Mouse (Mus musculus) embryonic facial prominence, embryonic 14.5 days (tissue): ENCODE measurements around the gene Creb1. TPM values are rescaled to one million over a fixed set of nuclear protein-coding genes. Genes with fewer than 3 reads are reported as not detected.
"Not testable (repeated sequence)": the region's sequence is repeated elsewhere in the genome, so short reads cannot be mapped to it uniquely, and the experiment has no call there.

Source experiments
- ATAC-seq: fragments of 200-750 bp; cut with Nextera tagmentation; 2 replicates; pipeline ENCODE4 v1.8.0; 2017; ENCODE audit warnings: low read depth, moderate number of reproducible peaks, moderate TSS enrichment
- DNase-seq: peaks from one replicate; pipeline ENCODE4 v3.0.0-alpha.2; 2015; ENCODE audit warnings: low spot score
- H3K27ac ChIP-seq: fragments of 300-500 bp; sonication (generic); replicated peaks from 2 replicates; pipeline ENCODE4 v1.5.1; 2014; ENCODE audit warnings: low read depth, mild to moderate bottlenecking, low read length, moderate library complexity
- H3K27me3 ChIP-seq: fragments of 300-500 bp; sonication (generic); replicated peaks from 2 replicates; pipeline ENCODE4 v1.6.1; 2014; ENCODE audit warnings: low read length; ENCODE audit not compliant: control insufficient read depth, insufficient read depth
- H3K36me3 ChIP-seq: fragments of 300-500 bp; sonication (generic); 2 replicates; pipeline ENCODE4 v1.6.1; 2014; ENCODE audit warnings: low read length, mixed read lengths; ENCODE audit not compliant: control insufficient read depth, insufficient read depth
- H3K4me1 ChIP-seq: fragments of 300-500 bp; sonication (generic); 2 replicates; pipeline ENCODE4 v1.6.1; 2014; ENCODE audit warnings: antibody characterized with exemption, low read length; ENCODE audit not compliant: control insufficient read depth, insufficient read depth
- H3K4me2 ChIP-seq: fragments of 300-500 bp; sonication (generic); 2 replicates; pipeline ENCODE4 v1.6.1; 2014; ENCODE audit warnings: low read depth, mild to moderate bottlenecking, low read length, moderate library complexity, mixed read lengths
- H3K4me3 ChIP-seq: fragments of 300-500 bp; sonication (generic); 2 replicates; pipeline ENCODE4 v1.5.1; 2014; ENCODE audit warnings: low read depth, mild to moderate bottlenecking, low read length
- H3K9ac ChIP-seq: fragments of 300-500 bp; sonication (generic); 2 replicates; pipeline ENCODE4 v1.6.1; 2014; ENCODE audit warnings: low read depth, mild to moderate bottlenecking, low read length, moderate library complexity, mixed read lengths
- H3K9me3 ChIP-seq: fragments of 300-500 bp; sonication (generic); 2 replicates; pipeline ENCODE4 v1.6.1; 2016; ENCODE audit warnings: low read length; ENCODE audit not compliant: control insufficient read depth
- WGBS: fragments of 180-500 bp; shearing (Covaris S2); extraction: QIAGEN DNeasy Blood & Tissue Kit; methylation state at CpG from one replicate; pipeline ENCODE4 v1.1.7; 2014; 5-methylcytosine and 5-hydroxymethylcytosine counted together
- polyA plus RNA-seq: library from polyadenylated mRNA; unstranded; fragments of >200 nt; fragmentation: Nextera tagmentation; extraction: Ambion mirVana; gene quantifications from 2 replicates; pipeline ENCODE4 v1.2.1, GENCODE M21; 2014

Gene Creb1
- polyA plus RNA-seq, 1 experiment from 2014 or later: 36.4 TPM

DNA sequence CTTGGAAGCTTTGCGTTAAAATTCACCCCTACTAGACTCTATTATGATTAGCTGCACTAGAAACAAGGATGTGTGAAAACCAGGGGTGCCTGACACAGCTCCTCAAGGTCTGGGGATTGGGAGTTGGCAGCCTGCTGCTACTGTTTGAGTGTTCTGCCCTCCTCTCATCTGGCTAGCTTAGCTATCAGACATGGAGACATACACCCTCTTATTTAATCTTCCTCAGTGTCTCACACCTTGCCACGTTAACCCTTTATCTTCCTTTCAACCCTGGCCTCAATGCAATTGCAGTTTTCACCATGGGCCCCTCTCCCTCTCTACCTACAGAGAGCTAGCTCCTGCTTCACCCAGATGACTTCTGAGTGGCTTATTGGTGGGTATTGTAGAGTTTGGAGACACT lies 103.2 kb downstream of the Creb1 start:
- H3K27ac ChIP-seq: no peak overlapping the region
- no peak for ATAC-seq
- H3K4me2 ChIP-seq: no peak overlapping the region
- no peak overlapping the region for H3K4me3 ChIP-seq
- no peak overlapping the region for H3K9ac ChIP-seq
- no peaks in the 10 kb centered on the region for H3K27me3 ChIP-seq
- no peak for DNase-seq
- WGBS: 72% methylated on average over 2 of the region's 2 CpGs
- no peaks in the 10 kb centered on the region for H3K4me1 ChIP-seq
- H3K9me3 ChIP-seq: no peaks in the 10 kb centered on the region
- H3K36me3 ChIP-seq: no peaks in the 10 kb centered on the region

DNA sequence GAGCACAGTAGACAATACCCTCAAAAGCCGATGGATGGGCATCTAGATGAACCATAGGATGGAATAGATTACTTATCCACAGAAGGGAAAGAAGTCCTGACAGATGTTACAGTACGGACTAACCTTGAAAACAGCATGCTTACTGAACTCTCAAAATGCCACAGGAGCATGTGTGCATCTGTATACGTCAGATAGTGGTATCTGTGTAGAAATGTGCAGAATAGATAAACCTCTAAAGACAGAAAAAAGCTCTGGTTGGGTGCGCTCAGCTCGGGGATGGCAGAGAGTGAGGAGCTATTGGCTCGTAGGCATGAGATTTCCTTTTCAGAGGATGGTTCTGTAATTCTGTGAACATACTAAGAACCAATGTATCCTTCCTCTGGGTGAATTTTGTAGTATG lies 106.8 kb downstream of the Creb1 start:
- Histone ChIP-seq H3K9me3 (no peaks in the 10 kb centered on the region), H3K4me3 (no peak overlapping the region), H3K4me2 (no peak overlapping the region), H3K27ac (no peak overlapping the region), H3K36me3 (no peaks in the 10 kb centered on the region), H3K9ac (no peak overlapping the region), H3K4me1 (no peaks in the 10 kb centered on the region), H3K27me3 (no peaks in the 10 kb centered on the region)
- WGBS: 87% methylated on average over 6 of the region's 6 CpGs
- no peak for DNase-seq
- ATAC-seq: no peak

DNA sequence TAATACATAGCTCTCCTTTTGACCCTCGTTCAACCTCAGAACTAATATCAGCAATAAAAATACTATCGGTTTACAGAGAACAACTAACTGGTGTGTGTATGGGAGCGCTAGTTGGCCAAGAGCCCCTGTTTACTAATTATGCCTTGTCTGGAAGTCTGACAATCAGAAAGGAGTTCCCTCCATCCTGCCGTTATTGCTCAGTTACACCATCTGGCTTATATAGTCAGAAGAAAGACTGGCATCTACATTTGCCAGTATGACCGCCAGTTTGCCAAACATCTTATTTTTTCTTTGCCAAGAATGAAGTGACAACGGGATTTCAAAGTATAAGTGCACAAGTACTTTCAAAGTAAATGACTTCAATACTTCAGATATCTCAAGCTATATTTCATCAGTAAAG lies 108.6 kb downstream of the Creb1 start:
- H3K9me3 ChIP-seq: no peaks in the 10 kb centered on the region
- DNase-seq (no peak), ATAC-seq (no peak)
- H3K9ac ChIP-seq: no peak overlapping the region
- H3K4me2 ChIP-seq: no peak overlapping the region
- H3K27ac ChIP-seq: no peak overlapping the region
- no peaks in the 10 kb centered on the region for H3K27me3 ChIP-seq
- H3K4me3 ChIP-seq: no peak overlapping the region
- H3K36me3 ChIP-seq: no peaks in the 10 kb centered on the region
- WGBS: 86% methylated on average over 6 of the region's 6 CpGs
- H3K4me1 ChIP-seq: no peaks in the 10 kb centered on the region

DNA sequence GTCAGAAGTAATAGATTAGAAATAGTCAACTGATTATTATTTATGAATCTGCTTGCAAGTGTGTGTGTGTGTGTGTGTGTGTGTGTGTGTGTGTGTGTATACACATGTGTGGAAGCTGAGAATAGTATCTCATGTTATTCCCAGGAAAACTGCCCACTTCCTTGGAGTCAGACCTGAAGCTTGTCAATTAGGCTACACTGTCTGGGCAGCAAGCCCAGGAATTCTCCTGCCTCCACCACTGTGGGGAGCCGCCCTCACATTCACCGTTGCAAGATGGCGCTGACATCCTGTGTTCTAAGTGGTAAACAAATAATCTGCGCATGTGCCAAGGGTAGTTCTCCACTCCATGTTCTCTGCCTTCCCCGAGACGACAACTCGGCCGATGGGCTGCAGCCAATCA lies 110.1 kb downstream of the Creb1 start:
- not testable (repeated sequence) for H3K9ac ChIP-seq, H3K27ac ChIP-seq, ATAC-seq, H3K4me1 ChIP-seq, H3K27me3 ChIP-seq, H3K9me3 ChIP-seq, H3K36me3 ChIP-seq, H3K4me2 ChIP-seq, DNase-seq, H3K4me3 ChIP-seq
- 88% methylated on average over 8 of the region's 8 CpGs for WGBS

DNA sequence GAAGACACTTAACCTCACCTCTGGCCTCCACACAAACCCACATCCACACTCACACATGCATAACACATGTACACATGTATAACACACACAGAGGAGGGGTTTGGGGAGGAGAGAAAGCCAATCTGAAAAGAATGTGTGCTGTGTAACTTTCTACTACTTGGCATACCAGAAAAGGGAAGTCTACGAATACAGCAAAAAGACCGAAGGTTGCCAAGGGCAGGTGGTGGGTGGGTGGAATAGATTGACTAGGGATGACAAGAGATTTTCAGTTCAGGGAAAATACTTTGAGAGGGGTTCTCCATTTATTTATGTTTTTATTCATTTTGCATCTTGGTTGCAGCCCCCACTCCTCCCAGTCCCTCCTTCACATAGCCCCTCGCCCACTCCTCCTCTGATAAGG lies 112.1 kb downstream of the Creb1 start:
- 92% methylated on average over 3 of the region's 3 CpGs for WGBS
- Histone ChIP-seq H3K9ac (no peak overlapping the region), H3K9me3 (no peaks in the 10 kb centered on the region)

DNA sequence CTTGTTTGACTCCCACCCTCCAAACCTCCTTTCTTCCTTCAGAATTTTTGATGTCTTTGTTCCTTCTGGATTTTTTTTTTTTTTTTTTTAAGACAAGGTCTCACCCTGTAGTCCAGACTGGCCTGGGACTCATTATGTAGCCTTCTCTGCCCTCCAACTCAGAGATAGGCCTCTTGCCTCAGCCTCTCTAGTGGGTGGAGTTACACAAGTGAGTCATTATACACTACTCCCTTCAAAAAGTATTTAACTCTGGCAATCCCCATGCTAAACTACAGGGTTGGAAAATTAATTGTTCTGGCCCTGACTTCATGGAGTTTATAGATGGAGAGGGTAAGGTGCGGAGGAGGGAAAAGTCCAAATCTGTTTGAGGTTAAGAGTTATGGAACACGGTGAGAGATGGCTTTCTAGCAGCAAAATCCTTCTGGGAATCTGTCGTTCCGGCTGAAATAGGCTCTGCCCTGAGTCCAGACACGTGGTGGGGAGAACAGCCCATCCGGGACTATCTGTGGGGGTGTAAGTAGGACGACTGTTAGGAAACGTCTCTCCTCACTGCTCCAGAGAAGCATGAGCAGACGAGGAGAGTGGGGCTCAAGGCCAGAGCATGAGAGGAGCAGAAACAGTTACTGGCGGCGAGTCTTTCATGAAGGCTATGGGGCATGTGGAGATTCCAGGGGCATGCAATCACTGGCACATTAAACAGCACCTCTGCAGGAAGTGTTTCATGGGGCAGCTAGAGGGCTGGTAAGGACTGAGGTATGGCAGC lies 117.1 kb downstream of the Creb1 start:
- H3K27me3 ChIP-seq: no peaks in the 10 kb centered on the region
- no peak overlapping the region for H3K27ac ChIP-seq
- H3K4me2 ChIP-seq: no peak overlapping the region
- DNase-seq: no peak
- H3K9ac ChIP-seq: no peak overlapping the region
- no peaks in the 10 kb centered on the region for H3K4me1 ChIP-seq
- 68% methylated on average over 11 of the region's 11 CpGs for WGBS
- H3K4me3 ChIP-seq: no peak overlapping the region
- no peaks in the 10 kb centered on the region for H3K36me3 ChIP-seq
- ATAC-seq: no peak
- no peaks in the 10 kb centered on the region for H3K9me3 ChIP-seq

More for the DNA sequence above, 112.1 kb downstream of the Creb1 start:
- no peaks in the 10 kb centered on the region for H3K36me3 ChIP-seq
- no peak overlapping the region for H3K4me2 ChIP-seq
- H3K27me3 ChIP-seq: no peaks in the 10 kb centered on the region
- no peak overlapping the region for H3K4me3 ChIP-seq
- no peaks in the 10 kb centered on the region for H3K4me1 ChIP-seq
- ATAC-seq: no peak
- no peak for DNase-seq
- no peak overlapping the region for H3K27ac ChIP-seq

DNA sequence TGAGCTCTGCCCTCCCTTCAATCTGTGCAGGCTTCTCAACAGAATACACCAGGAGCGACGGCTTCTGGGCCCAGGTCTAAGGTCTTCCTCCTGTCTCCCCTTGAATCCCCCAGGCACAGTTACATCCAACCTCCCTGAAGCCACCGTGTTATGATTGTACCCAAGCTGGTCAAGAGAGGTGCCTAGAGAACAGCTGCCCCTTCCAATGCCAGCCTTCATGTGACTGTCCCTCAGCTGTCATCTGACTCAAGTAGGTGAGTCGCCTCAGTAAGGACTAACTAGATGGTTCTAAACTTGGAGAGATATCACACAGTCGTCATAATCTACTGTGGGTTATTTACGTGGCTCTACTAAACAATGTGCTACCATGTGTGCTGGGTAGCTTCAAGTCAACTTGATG lies 121.3 kb downstream of the Creb1 start:
- Histone ChIP-seq H3K4me2 (no peak overlapping the region), H3K9ac (no peak overlapping the region), H3K27ac (no peak overlapping the region), H3K36me3 (no peaks in the 10 kb centered on the region), H3K9me3 (no peaks in the 10 kb centered on the region), H3K27me3 (no peaks in the 10 kb centered on the region), H3K4me3 (no peak overlapping the region), H3K4me1 (no peaks in the 10 kb centered on the region)
- no peak for ATAC-seq
- WGBS: 96% methylated on average over 6 of the region's 6 CpGs
- no peak for DNase-seq

Other genes starting within 250 kb of the Creb1 start
- 26.4 TPM in 2 replicates for gene Mettl21a, start 84.6 kb downstream of the Creb1 start, polyA plus RNA-seq
- gene Ccnyl1, start 157.8 kb downstream of the Creb1 start, polyA plus RNA-seq: 8.3 and 8.4 TPM in 2 replicates
- gene Fzd5, start 205.1 kb downstream of the Creb1 start, polyA plus RNA-seq: 2.6 and 2.8 TPM in 2 replicates